Mouse (Mus musculus): ENCODE measurements around the gene Dio3. TPM values are rescaled to one million over a fixed set of nuclear protein-coding genes. Genes with fewer than 3 reads are reported as not detected.

Dio3 gene
- polyA plus RNA-seq, 1 experiment from 2014 or later: not detected

GRCm38 (mm10) chr12:110252163-110252575 lies 26.7 kb upstream of the Dio3 start:
- Histone ChIP-seq H3K4me2 (replicated peaks; ENCODE audit: low read depth, low read length) (no peak overlapping the region), H3K4me3 (ENCODE audit: low read depth, low read length) (no peak overlapping the region), H3K4me1 (replicated peaks; ENCODE audit: control insufficient read depth, insufficient read depth, low read length) (no peaks in the 10 kb centered on the region), H3K27me3 (ENCODE audit: control insufficient read depth, insufficient read depth, low read length) (no peaks in the 10 kb centered on the region), H3K36me3 (ENCODE audit: control insufficient read depth, insufficient read depth, low read length) (no peaks in the 10 kb centered on the region), H3K9ac (ENCODE audit: low read depth, low read length) (no peak overlapping the region), H3K9me3 (ENCODE audit: control insufficient read depth, low read length) (no peaks in the 10 kb centered on the region), H3K27ac (ENCODE audit: low read depth, low read length) (no peak overlapping the region)
- DNase-seq (ENCODE audit: low spot score) (no peak), ATAC-seq (ENCODE audit: low FRiP score) (no peak)
- 37% methylated on average over 10 of the region's 10 CpGs for WGBS

DNA sequence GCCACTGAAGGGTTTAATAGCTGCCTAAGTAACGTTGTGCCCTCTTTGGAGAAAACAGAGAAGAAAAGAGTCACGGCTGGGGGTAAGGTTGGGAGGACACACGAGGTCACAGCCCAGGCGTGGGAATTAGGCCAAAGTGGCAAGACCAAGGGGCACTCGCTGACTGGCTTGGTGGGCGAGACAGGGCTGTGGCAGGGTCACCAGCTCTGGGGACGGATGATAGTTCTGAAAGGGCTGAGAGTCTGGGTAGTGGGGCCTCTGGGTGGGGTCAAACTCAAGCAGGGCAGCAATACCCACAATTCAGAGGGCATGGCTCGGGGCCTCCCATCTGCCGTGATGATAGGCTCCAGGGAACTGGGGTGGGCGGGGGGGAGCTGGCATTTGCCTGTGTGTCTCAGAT lies 23.1 kb upstream of the Dio3 start:
- Histone ChIP-seq H3K27me3 (ENCODE audit: control insufficient read depth, insufficient read depth, low read length) (no peaks in the 10 kb centered on the region), H3K4me1 (replicated peaks; ENCODE audit: control insufficient read depth, insufficient read depth, low read length) (no peaks in the 10 kb centered on the region), H3K36me3 (ENCODE audit: control insufficient read depth, insufficient read depth, low read length) (no peaks in the 10 kb centered on the region), H3K4me2 (replicated peaks; ENCODE audit: low read depth, low read length) (no peak overlapping the region), H3K9me3 (ENCODE audit: control insufficient read depth, low read length) (no peaks in the 10 kb centered on the region), H3K9ac (ENCODE audit: low read depth, low read length) (no peak overlapping the region), H3K4me3 (ENCODE audit: low read depth, low read length) (no peak overlapping the region), H3K27ac (ENCODE audit: low read depth, low read length) (no peak overlapping the region)
- DNase-seq (ENCODE audit: low spot score) (no peak), ATAC-seq (ENCODE audit: low FRiP score) (no peak)
- 49% methylated on average over 9 of the region's 10 CpGs for WGBS

- Histone ChIP-seq H3K27me3 (ENCODE audit: control insufficient read depth, insufficient read depth, low read length) (no peaks in the 10 kb centered on the region), H3K27ac (ENCODE audit: low read depth, low read length) (no peak overlapping the region), H3K36me3 (ENCODE audit: control insufficient read depth, insufficient read depth, low read length) (no peaks in the 10 kb centered on the region), H3K4me2 (replicated peaks; ENCODE audit: low read depth, low read length) (no peak overlapping the region), H3K9ac (ENCODE audit: low read depth, low read length) (no peak overlapping the region), H3K4me3 (ENCODE audit: low read depth, low read length) (no peak overlapping the region), H3K9me3 (ENCODE audit: control insufficient read depth, low read length) (no peaks in the 10 kb centered on the region), H3K4me1 (replicated peaks; ENCODE audit: control insufficient read depth, insufficient read depth, low read length) (no peaks in the 10 kb centered on the region)
- DNase-seq (ENCODE audit: low spot score) (no peak), ATAC-seq (ENCODE audit: low FRiP score) (no peak)
- 56% methylated on average over 14 of the region's 14 CpGs for WGBS
Observed at GRCm38 (mm10) chr12:110256478-110257220, 22.2 kb upstream of the Dio3 start.

DNA sequence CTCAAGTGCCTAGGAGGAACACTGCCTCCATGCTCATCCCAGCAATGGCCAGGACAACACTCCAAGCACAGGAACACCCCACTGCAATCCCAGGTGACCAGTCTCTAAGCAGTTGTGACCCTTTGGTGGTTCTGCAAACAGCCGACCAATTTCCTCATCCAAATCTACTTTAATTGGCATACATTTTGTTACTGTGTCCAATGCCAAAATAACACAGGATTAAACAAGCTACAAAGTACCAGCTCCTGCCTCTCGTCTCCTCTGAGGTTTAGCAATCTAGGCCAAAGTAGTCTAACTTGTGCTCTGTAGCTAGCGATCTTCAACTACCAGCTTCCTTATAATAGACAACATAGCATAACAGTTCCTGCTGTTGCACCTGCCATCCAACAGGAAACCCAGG lies 10.6 kb upstream of the Dio3 start:
- ATAC-seq (ENCODE audit: low FRiP score) (no peak), DNase-seq (ENCODE audit: low spot score) (no peak)
- Histone ChIP-seq H3K9me3 (ENCODE audit: control insufficient read depth, low read length) (no peaks in the 10 kb centered on the region), H3K27ac (ENCODE audit: low read depth, low read length) (no peak overlapping the region), H3K9ac (ENCODE audit: low read depth, low read length) (no peak overlapping the region), H3K4me1 (replicated peaks; ENCODE audit: control insufficient read depth, insufficient read depth, low read length) (no peaks in the 10 kb centered on the region), H3K36me3 (ENCODE audit: control insufficient read depth, insufficient read depth, low read length) (no peaks in the 10 kb centered on the region), H3K4me2 (replicated peaks; ENCODE audit: low read depth, low read length) (no peak overlapping the region), H3K4me3 (ENCODE audit: low read depth, low read length) (no peak overlapping the region), H3K27me3 (ENCODE audit: control insufficient read depth, insufficient read depth, low read length) (no peaks in the 10 kb centered on the region)
- 88% methylated on average over 3 of the region's 3 CpGs for WGBS

DNA sequence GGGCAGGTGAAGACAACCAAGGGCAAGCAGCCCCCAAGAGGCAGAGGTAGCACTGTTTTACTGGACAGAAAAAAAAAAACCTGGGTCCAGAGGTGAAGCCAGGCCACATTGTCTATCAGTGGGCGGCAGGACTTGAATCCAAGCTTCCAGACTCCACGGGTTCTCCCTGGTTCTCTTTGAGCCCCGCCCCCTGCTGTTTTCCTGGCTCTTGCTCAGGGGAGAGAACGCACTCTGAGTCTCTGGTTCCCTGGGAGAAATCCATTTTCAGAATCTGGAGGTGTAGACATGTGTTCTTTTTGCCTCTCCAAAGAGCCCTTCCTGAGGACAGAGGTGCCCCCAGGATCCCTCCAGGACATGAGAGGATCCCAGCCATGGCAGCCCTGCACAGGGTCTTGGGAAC lies 9.2 kb upstream of the Dio3 start:
- ATAC-seq (ENCODE audit: low FRiP score) (no peak), DNase-seq (ENCODE audit: low spot score) (no peak)
- Histone ChIP-seq H3K4me3 (ENCODE audit: low read depth, low read length) (no peak overlapping the region), H3K9me3 (ENCODE audit: control insufficient read depth, low read length) (no peaks in the 10 kb centered on the region), H3K27me3 (ENCODE audit: control insufficient read depth, insufficient read depth, low read length) (0 out of 2 replicates have a peak, but pooled peaks cover 2% of the 10 kb centered on the region), H3K36me3 (ENCODE audit: control insufficient read depth, insufficient read depth, low read length) (no peaks in the 10 kb centered on the region), H3K4me2 (replicated peaks; ENCODE audit: low read depth, low read length) (no peak overlapping the region), H3K27ac (ENCODE audit: low read depth, low read length) (no peak overlapping the region), H3K9ac (ENCODE audit: low read depth, low read length) (no peak overlapping the region), H3K4me1 (replicated peaks; ENCODE audit: control insufficient read depth, insufficient read depth, low read length) (no peaks in the 10 kb centered on the region)
- 76% methylated on average over 4 of the region's 4 CpGs for WGBS

- H3K27ac ChIP-seq (ENCODE audit: low read depth, low read length): no peak overlapping the region
- H3K4me2 ChIP-seq (replicated peaks; ENCODE audit: low read depth, low read length): no peak overlapping the region
- no peak overlapping the region for H3K4me3 ChIP-seq (ENCODE audit: low read depth, low read length)
- no peak for DNase-seq (ENCODE audit: low spot score)
- H3K27me3 ChIP-seq (ENCODE audit: control insufficient read depth, insufficient read depth, low read length): peaks cover 57% of the 10 kb centered on the region
- H3K36me3 ChIP-seq (ENCODE audit: control insufficient read depth, insufficient read depth, low read length): no peaks in the 10 kb centered on the region
- H3K9ac ChIP-seq (ENCODE audit: low read depth, low read length): no peak overlapping the region
- no peaks in the 10 kb centered on the region for H3K9me3 ChIP-seq (ENCODE audit: control insufficient read depth, low read length)
- 53% methylated on average over 1 of the region's 1 CpGs for WGBS
- ATAC-seq (ENCODE audit: low FRiP score): no peak
- H3K4me1 ChIP-seq (replicated peaks; ENCODE audit: control insufficient read depth, insufficient read depth, low read length): peaks cover 14% of the 10 kb centered on the region
Observed at GRCm38 (mm10) chr12:110276034-110276433, 2.8 kb upstream of the Dio3 start.

GRCm38 (mm10) chr12:110277259-110277964 lies 1.5 kb upstream of the Dio3 start:
- WGBS: 4% methylated on average over 33 of the region's 33 CpGs
- Histone ChIP-seq H3K4me3 (ENCODE audit: low read depth, low read length) (peak overlapping the region; percentile 36; the same call in 1 of the 2 replicates), H3K27ac (ENCODE audit: low read depth, low read length) (no peak overlapping the region), H3K4me2 (replicated peaks; ENCODE audit: low read depth, low read length) (peak overlapping the region; percentile 55), H3K27me3 (ENCODE audit: control insufficient read depth, insufficient read depth, low read length) (peaks cover 71% of the 10 kb centered on the region), H3K36me3 (ENCODE audit: control insufficient read depth, insufficient read depth, low read length) (no peaks in the 10 kb centered on the region), H3K9me3 (ENCODE audit: control insufficient read depth, low read length) (no peaks in the 10 kb centered on the region), H3K9ac (ENCODE audit: low read depth, low read length) (no peak overlapping the region), H3K4me1 (replicated peaks; ENCODE audit: control insufficient read depth, insufficient read depth, low read length) (peaks cover 14% of the 10 kb centered on the region)
- DNase-seq (ENCODE audit: low spot score) (peak; percentile 30), ATAC-seq (ENCODE audit: low FRiP score) (no peak)

GRCm38 (mm10) chr12:110277965-110278307 lies 932 bp upstream of the Dio3 start:
- H3K27ac ChIP-seq (ENCODE audit: low read depth, low read length): no peak overlapping the region
- WGBS: under 1% methylated on average over 48 of the region's 58 CpGs
- H3K4me1 ChIP-seq (replicated peaks; ENCODE audit: control insufficient read depth, insufficient read depth, low read length): peaks cover 14% of the 10 kb centered on the region
- H3K4me2 ChIP-seq (replicated peaks; ENCODE audit: low read depth, low read length): peak overlapping the region; percentile 55
- H3K9me3 ChIP-seq (ENCODE audit: control insufficient read depth, low read length): no peaks in the 10 kb centered on the region
- no peaks in the 10 kb centered on the region for H3K36me3 ChIP-seq (ENCODE audit: control insufficient read depth, insufficient read depth, low read length)
- H3K4me3 ChIP-seq (ENCODE audit: low read depth, low read length): peak overlapping the region; percentile 36; the same call in 1 of the 2 replicates
- ATAC-seq (ENCODE audit: low FRiP score) (no peak), DNase-seq (ENCODE audit: low spot score) (peak; percentile 55)
- no peak overlapping the region for H3K9ac ChIP-seq (ENCODE audit: low read depth, low read length)
- H3K27me3 ChIP-seq (ENCODE audit: control insufficient read depth, insufficient read depth, low read length): peaks cover 75% of the 10 kb centered on the region

GRCm38 (mm10) chr12:110280373-110280772 lies 1.5 kb downstream of the Dio3 start:
- WGBS: 2% methylated on average over 22 of the region's 22 CpGs
- no peak overlapping the region for H3K9ac ChIP-seq (ENCODE audit: low read depth, low read length)
- H3K4me3 ChIP-seq (ENCODE audit: low read depth, low read length): no peak overlapping the region
- no peak overlapping the region for H3K27ac ChIP-seq (ENCODE audit: low read depth, low read length)
- no peaks in the 10 kb centered on the region for H3K36me3 ChIP-seq (ENCODE audit: control insufficient read depth, insufficient read depth, low read length)
- H3K9me3 ChIP-seq (ENCODE audit: control insufficient read depth, low read length): no peaks in the 10 kb centered on the region
- peaks cover 14% of the 10 kb centered on the region for H3K4me1 ChIP-seq (replicated peaks; ENCODE audit: control insufficient read depth, insufficient read depth, low read length)
- peak; percentile 33 for DNase-seq (ENCODE audit: low spot score)
- ATAC-seq (ENCODE audit: low FRiP score): no peak
- H3K4me2 ChIP-seq (replicated peaks; ENCODE audit: low read depth, low read length): no peak overlapping the region
- H3K27me3 ChIP-seq (ENCODE audit: control insufficient read depth, insufficient read depth, low read length): peaks cover 97% of the 10 kb centered on the region
